Mouse (Mus musculus) midbrain, embryonic 11.5 days (tissue): Measurements from ENCODE around the gene Hsd3b7. TPM values are rescaled to one million over a fixed set of nuclear protein-coding genes. Genes with fewer than 3 reads are reported as not detected.

Experiments used
- ATAC-seq: fragments of 200-750 bp; cut with Nextera tagmentation; 2 replicates; pipeline ENCODE4 v1.8.0; 2017; ENCODE audit warnings: moderate TSS enrichment, moderate library complexity; ENCODE audit not compliant: low FRiP score
- DNase-seq: peaks from one replicate; pipeline ENCODE4 v3.0.0; 2015; ENCODE audit warnings: low spot score; ENCODE audit errors: missing footprints
- H3K27ac ChIP-seq: fragments of 300-500 bp; sonication (generic); 2 replicates; pipeline ENCODE4 v1.5.1; 2014; ENCODE audit warnings: low read depth, low read length
- H3K27me3 ChIP-seq: fragments of 300-500 bp; sonication (generic); 2 replicates; pipeline ENCODE4 v1.6.1; 2014; ENCODE audit warnings: mild to moderate bottlenecking, low read length, moderate library complexity, mixed read lengths; ENCODE audit not compliant: control insufficient read depth, insufficient read depth
- H3K36me3 ChIP-seq: fragments of 300-500 bp; sonication (generic); 2 replicates; pipeline ENCODE4 v1.6.1; 2014; ENCODE audit warnings: mild to moderate bottlenecking, low read length, moderate library complexity, mixed read lengths; ENCODE audit not compliant: control insufficient read depth, insufficient read depth
- H3K4me1 ChIP-seq: fragments of 300-500 bp; sonication (generic); 2 replicates; pipeline ENCODE4 v1.6.1; 2014; ENCODE audit warnings: low read length; ENCODE audit not compliant: control insufficient read depth, insufficient read depth
- H3K4me2 ChIP-seq: fragments of 300-500 bp; sonication (generic); 2 replicates; pipeline ENCODE4 v1.6.1; 2014; ENCODE audit warnings: mild to moderate bottlenecking, moderate library complexity
- H3K4me3 ChIP-seq: fragments of 300-500 bp; sonication (generic); 2 replicates; pipeline ENCODE4 v1.5.1; 2014; ENCODE audit warnings: low read depth, low read length
- H3K9ac ChIP-seq: fragments of 300-500 bp; sonication (generic); 2 replicates; pipeline ENCODE4 v1.6.1; 2014; ENCODE audit warnings: low read length
- H3K9me3 ChIP-seq: fragments of 300-500 bp; sonication (generic); 2 replicates; pipeline ENCODE4 v1.6.1; 2016; ENCODE audit warnings: low read length; ENCODE audit not compliant: control insufficient read depth
- WGBS: fragments of 180-500 bp; shearing (Covaris S2); extraction: QIAGEN DNeasy Blood & Tissue Kit; methylation state at CpG from one replicate; pipeline ENCODE4 v1.1.7; 2014; 5-methylcytosine and 5-hydroxymethylcytosine counted together
- polyA plus RNA-seq: library from polyadenylated mRNA; unstranded; fragments of >200 nt; fragmentation: Nextera tagmentation; extraction: Ambion mirVana; gene quantifications from 2 replicates; pipeline ENCODE4 v1.2.1, GENCODE M21; 2014

Gene Hsd3b7
- polyA plus RNA-seq, 1 experiment from 2014 or later = 7.9 TPM

GRCm38 (mm10) chr7:127785308-127785707, 15.1 kb upstream of the Hsd3b7 start, which contains the start of gene Gm49388:
Gene Gm49388, plus strand, starts transcription at chr7:127785608.
- peaks cover 39% of the 10 kb centered on the region for H3K36me3 ChIP-seq
- H3K9me3 ChIP-seq = no peaks in the 10 kb centered on the region
- H3K4me3 ChIP-seq = no peak within 1 kb of the TSS
- H3K4me2 ChIP-seq = no peak within 1 kb of the TSS
- H3K9ac ChIP-seq = no peak within 1 kb of the TSS
- no peaks in the 10 kb centered on the region for H3K4me1 ChIP-seq
- H3K27ac ChIP-seq = no peak within 1 kb of the TSS
- H3K27me3 ChIP-seq = no peaks in the 10 kb centered on the region
- ATAC-seq (no peak), DNase-seq (no peak)
- 94% methylated on average over 7 of the region's 7 CpGs for WGBS

GRCm38 (mm10) chr7:127797076-127797845, 3.1 kb upstream of the Hsd3b7 start:
- no peaks in the 10 kb centered on the region for H3K9me3 ChIP-seq
- H3K27ac ChIP-seq = no peak overlapping the region
- H3K9ac ChIP-seq = no peak overlapping the region
- no peaks in the 10 kb centered on the region for H3K27me3 ChIP-seq
- DNase-seq = peak; percentile 61
- H3K4me2 ChIP-seq = no peak overlapping the region
- no peak overlapping the region for H3K4me3 ChIP-seq
- H3K36me3 ChIP-seq = peaks cover 34% of the 10 kb centered on the region
- no peak for ATAC-seq
- H3K4me1 ChIP-seq = peaks cover 4% of the 10 kb centered on the region
- 94% methylated on average over 23 of the region's 23 CpGs for WGBS

- Histone ChIP-seq H3K4me1 (peaks cover 4% of the 10 kb centered on the region), H3K9ac (no peak overlapping the region), H3K27me3 (no peaks in the 10 kb centered on the region), H3K4me2 (no peak overlapping the region), H3K9me3 (no peaks in the 10 kb centered on the region), H3K27ac (no peak overlapping the region), H3K4me3 (no peak overlapping the region), H3K36me3 (peaks cover 28% of the 10 kb centered on the region)
- WGBS = 89% methylated on average over 4 of the region's 4 CpGs
- no peak for ATAC-seq
- DNase-seq = peak; percentile 80
Measured at GRCm38 (mm10) chr7:127798591-127798990, 1.8 kb upstream of the Hsd3b7 start.

- Histone ChIP-seq H3K4me2 (no peak overlapping the region), H3K27ac (no peak overlapping the region), H3K4me1 (peaks cover 4% of the 10 kb centered on the region), H3K9me3 (no peaks in the 10 kb centered on the region), H3K4me3 (no peak overlapping the region), H3K9ac (no peak overlapping the region), H3K36me3 (peaks cover 28% of the 10 kb centered on the region), H3K27me3 (no peaks in the 10 kb centered on the region)
- ATAC-seq (no peak), DNase-seq (peak; percentile 71)
- WGBS = 94% methylated on average over 13 of the region's 13 CpGs
Measured at GRCm38 (mm10) chr7:127799211-127799610, 1.2 kb upstream of the Hsd3b7 start.

GRCm38 (mm10) chr7:127799738-127800137, 666 bp upstream of the Hsd3b7 start:
- peaks cover 28% of the 10 kb centered on the region for H3K36me3 ChIP-seq
- 95% methylated on average over 1 of the region's 1 CpGs for WGBS
- no peak overlapping the region for H3K27ac ChIP-seq
- H3K9me3 ChIP-seq = no peaks in the 10 kb centered on the region
- H3K4me3 ChIP-seq = no peak overlapping the region
- DNase-seq (peak; percentile 70), ATAC-seq (peak; percentile 28; the same call in 1 of the 2 replicates)
- no peak overlapping the region for H3K9ac ChIP-seq
- H3K4me1 ChIP-seq = peaks cover 4% of the 10 kb centered on the region
- no peaks in the 10 kb centered on the region for H3K27me3 ChIP-seq
- no peak overlapping the region for H3K4me2 ChIP-seq

- Histone ChIP-seq H3K36me3 (peaks cover 19% of the 10 kb centered on the region), H3K9ac (no peak overlapping the region; the same call in 1 of the 2 replicates), H3K4me2 (no peak overlapping the region), H3K27ac (no peak overlapping the region), H3K4me3 (no peak overlapping the region), H3K4me1 (peaks cover 4% of the 10 kb centered on the region), H3K9me3 (no peaks in the 10 kb centered on the region), H3K27me3 (no peaks in the 10 kb centered on the region)
- 88% methylated on average over 8 of the region's 8 CpGs for whole genome bisulfite sequencing
- ATAC-seq (no peak), DNase-seq (peak; percentile 77)
Measured at GRCm38 (mm10) chr7:127801010-127801621, 712 bp downstream of the Hsd3b7 start.

- 92% methylated on average over 17 of the region's 17 CpGs for WGBS
- no peak for ATAC-seq
Measured at GRCm38 (mm10) chr7:127802313-127802712, 1.9 kb downstream of the Hsd3b7 start.

GRCm38 (mm10) chr7:127808821-127809220, 8.4 kb downstream of the Hsd3b7 start:
- no peaks in the 10 kb centered on the region for H3K36me3 ChIP-seq
- H3K27ac ChIP-seq = no peak overlapping the region
- WGBS = 81% methylated on average over 5 of the region's 5 CpGs

More at GRCm38 (mm10) chr7:127802313-127802712, 1.9 kb downstream of the Hsd3b7 start:
- DNase-seq = peak; percentile 14
- no peak overlapping the region for H3K4me3 ChIP-seq
- no peaks in the 10 kb centered on the region for H3K27me3 ChIP-seq
- peaks cover 4% of the 10 kb centered on the region for H3K4me1 ChIP-seq
- peaks cover 16% of the 10 kb centered on the region for H3K36me3 ChIP-seq
- H3K4me2 ChIP-seq = no peak overlapping the region
- H3K27ac ChIP-seq = no peak overlapping the region
- no peaks in the 10 kb centered on the region for H3K9me3 ChIP-seq
- H3K9ac ChIP-seq = no peak overlapping the region

GRCm38 (mm10) chr7:127809846-127810245, 9.4 kb downstream of the Hsd3b7 start:
- H3K27me3 ChIP-seq = no peaks in the 10 kb centered on the region

More at GRCm38 (mm10) chr7:127808821-127809220, 8.4 kb downstream of the Hsd3b7 start:
- Histone ChIP-seq H3K4me1 (no peaks in the 10 kb centered on the region), H3K9me3 (no peaks in the 10 kb centered on the region), H3K27me3 (no peaks in the 10 kb centered on the region), H3K4me3 (no peak overlapping the region), H3K4me2 (no peak overlapping the region), H3K9ac (no peak overlapping the region)
- ATAC-seq (no peak), DNase-seq (no peak)

More at GRCm38 (mm10) chr7:127809846-127810245, 9.4 kb downstream of the Hsd3b7 start:
- H3K4me1 ChIP-seq = no peaks in the 10 kb centered on the region
- no peak overlapping the region for H3K4me3 ChIP-seq
- H3K27ac ChIP-seq = no peak overlapping the region
- H3K9me3 ChIP-seq = no peaks in the 10 kb centered on the region
- H3K36me3 ChIP-seq = 0 out of 2 replicates have a peak, but pooled peaks cover 3% of the 10 kb centered on the region
- no peak overlapping the region for H3K4me2 ChIP-seq
- 76% methylated on average over 1 of the region's 1 CpGs for WGBS
- no peak overlapping the region for H3K9ac ChIP-seq
- DNase-seq = peak; percentile 84
- no peak for ATAC-seq
